Mouse (Mus musculus): ENCODE results near the gene Tmem126a.

The Tmem126a gene

DNA sequence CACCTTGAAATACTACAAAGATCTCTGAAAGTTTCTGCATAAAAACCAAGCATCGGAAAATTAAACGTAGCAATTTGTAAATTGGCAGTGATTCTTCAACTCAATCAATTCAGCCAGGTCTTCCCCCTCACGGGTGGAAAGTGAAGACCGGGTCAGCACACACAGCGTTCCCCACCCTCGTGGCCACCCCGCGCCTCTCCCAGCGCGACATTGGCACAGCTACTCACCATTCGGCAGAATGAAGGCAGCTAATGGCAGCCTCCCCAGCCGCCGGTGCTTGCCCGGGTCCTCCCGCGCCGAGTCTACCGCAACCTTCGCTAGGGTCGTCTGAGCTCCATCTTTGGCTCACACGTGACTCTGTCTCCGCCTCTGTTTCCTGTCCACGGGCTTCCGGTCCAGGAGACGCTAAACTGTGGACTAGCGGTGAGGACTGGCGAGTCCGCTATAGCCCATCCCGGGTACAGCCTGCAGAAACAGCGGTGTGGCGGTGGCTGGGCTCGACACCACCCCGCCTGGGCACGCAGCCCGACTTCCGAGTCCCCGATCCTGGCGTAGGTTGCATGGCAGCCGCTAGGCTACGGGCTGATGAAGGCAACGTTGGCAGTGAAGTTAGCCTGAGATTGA lies at the start of gene Tmem126a:
Gene Tmem126a (minus strand): TSS at position 385 of the 624 bp plus-strand sequence.
- peak; percentile 99 for DNase-seq

- no peak for DNase-seq
Observed at GRCm38 (mm10) chr7:90482607-90483006, 25.6 kb upstream of the Tmem126a start.

GRCm38 (mm10) chr7:90476313-90477245 lies 19.6 kb upstream of the Tmem126a start, which contains the start of gene Dlg2:
Gene Dlg2 (plus strand): TSS chr7:90476672.
- no peak for DNase-seq

DNA sequence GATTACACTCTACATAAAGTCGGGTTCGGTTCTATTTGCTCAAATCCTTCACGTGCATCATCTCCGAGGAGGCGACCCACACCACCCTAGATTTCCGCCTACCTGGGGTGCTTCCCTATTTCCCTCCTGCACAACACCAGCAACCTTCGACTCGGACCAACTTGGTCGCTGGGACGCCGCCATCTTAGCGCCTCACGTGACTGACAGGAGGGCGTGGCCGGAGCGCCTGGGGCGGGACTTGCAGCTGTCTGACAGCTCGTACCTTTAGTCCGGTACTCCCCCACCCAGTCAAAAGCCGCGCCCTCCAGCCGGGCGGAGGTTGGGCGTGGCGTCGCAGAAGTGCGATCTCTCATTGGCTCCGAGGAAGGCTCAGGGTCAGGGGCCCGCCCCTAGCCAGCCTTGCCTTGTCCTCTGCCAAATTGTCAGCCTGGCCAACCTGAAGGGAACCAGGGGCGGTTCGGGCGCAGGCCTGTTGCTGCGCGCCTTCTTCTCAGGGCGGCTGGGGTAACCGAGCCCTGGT lies 18.8 kb upstream of the Tmem126a start, which contains the start of gene Tmem126b:
Gene Tmem126b (minus strand): TSS at position 209 of the 520 bp plus-strand sequence.
- peak; percentile 100 for DNase-seq

DNA sequence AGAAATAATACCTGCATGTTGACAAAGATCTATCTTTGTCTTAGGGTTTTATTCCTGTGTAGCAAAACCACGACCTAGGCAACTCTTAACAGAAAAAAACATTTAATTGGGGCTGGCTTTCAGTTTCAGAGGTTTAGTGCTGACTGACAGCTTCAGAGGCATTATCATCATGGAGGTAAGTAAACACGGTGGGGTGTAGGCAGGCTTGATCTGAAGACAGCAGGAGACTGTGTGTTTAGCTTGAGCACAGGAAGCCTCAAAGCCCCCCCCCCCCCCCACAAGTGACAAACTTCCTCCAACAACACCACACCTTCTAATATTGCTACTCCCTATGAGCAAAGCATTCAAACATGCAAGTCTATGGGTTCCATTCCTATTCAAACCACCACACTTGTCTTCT lies 16.5 kb upstream of the Tmem126a start:
- DNase-seq = no peak

- DNase-seq = peak; percentile 65
Observed at GRCm38 (mm10) chr7:90461441-90461840, 4.4 kb upstream of the Tmem126a start.

- peak; percentile 95 for DNase-seq
Observed at GRCm38 (mm10) chr7:90460930-90461329, 3.9 kb upstream of the Tmem126a start.

GRCm38 (mm10) chr7:90460330-90460729 lies 3.3 kb upstream of the Tmem126a start:
- DNase-seq = peak; percentile 89

- DNase-seq = peak; percentile 89
Observed at GRCm38 (mm10) chr7:90457517-90457916, 488 bp upstream of the Tmem126a start.

DNA sequence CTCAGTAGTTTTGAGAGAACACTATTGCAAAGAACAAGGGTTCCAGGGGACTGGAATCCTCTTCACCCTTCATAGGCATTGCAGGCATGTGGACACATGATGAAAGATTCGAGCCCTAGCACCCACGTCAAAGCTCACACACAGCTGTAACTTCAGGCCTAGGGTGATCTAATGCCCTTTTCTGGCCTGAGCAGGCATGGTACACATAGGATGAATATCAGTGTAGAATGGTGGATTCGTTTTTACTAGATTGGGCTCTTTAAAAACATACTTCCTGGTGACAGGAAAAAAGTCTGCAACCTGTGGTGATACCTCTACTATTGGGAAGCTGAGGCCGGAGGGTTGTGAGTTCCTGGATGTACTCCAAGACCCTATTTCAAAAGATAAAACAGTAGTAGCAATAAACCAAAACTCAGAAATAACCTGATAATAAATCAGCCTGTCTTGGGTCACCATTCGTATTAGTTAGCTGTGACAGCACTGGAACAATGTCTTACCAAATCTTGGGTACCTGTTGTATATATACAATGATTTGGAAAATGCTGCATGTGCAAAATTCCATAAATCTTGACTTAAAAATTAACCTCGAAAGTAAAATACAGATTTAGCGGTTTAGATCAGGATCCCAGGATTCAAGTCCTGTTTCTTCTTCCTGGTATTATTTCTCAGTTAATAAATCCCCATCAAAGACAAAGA lies 732 bp downstream of the Tmem126a start:
- peak; percentile 77 for DNase-seq

- DNase-seq = peak; percentile 84
Observed at GRCm38 (mm10) chr7:90444206-90444605, 12.8 kb downstream of the Tmem126a start.

DNA sequence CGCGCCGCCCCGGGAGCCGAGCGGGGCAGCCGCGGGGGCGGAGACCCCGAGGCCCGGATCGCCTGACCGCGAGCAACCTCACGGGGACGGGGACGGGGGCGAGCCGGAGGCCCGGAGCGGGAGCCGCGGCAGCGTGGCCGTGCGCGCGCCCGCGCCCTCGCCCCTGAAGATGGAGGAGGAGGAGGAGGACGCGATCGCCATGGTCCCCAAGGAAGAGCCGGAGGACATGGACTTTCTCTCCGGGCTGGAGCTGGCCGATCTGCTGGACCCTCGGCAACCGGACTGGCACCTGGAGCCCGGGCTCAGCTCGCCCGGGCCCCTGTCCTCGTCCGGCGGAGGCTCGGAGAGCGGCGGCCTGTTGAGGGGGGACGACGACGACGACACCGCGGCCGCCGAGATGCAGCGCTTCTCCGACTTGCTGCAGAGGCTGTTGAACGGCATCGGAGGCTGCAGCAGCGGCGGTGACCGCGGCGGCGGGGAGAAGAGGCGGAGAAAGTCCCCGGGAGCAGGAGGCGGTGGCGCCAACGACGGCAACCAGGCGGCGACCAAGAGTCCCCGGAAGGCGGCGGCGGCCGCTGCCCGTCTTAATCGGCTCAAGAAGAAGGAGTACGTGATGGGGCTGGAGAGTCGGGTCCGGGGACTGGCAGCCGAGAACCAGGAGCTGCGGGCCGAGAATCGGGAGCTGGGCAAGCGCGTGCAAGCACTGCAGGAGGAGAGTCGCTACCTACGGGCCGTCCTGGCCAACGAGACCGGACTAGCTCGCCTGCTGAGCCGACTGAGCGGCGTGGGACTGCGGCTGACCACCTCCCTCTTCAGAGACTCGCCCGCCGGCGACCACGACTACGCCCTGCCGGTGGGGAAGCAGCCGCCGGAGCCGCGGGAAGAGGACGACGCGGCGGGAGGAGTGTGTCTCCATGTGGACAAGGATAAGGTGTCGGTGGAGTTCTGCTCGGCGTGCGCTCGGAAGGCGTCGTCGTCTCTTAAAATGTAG lies 13.6 kb downstream of the Tmem126a start:
- peak; percentile 98 for DNase-seq

DNA sequence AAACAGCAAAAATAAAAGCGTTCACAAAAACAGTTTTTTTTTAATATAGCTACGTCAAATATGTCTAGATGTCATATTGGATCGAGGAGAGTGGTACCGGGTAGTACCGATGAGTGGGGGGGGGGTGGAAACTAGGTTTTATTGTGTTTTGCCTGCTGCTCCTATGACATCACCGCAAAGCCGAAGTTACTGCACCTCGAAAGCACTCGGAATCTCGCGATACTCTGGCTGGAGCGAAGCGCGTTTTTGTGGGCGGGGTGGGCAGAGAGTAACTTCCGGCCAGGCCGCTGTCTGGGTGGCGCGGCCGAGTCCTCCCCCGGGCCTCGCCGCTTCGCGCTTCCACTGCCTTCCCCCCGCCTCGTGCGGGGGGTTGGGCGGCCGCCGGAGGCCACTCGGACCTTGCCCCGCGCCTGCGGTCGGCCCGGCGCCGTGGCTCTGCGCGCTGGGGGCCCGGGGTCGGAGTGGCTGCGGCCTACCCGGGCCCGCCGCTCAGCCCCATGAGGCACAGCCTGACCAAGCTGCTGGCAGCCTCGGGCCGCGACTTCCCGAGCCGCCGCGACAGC lies 14.4 kb downstream of the Tmem126a start, which contains the start of gene Crebzf:
Gene Crebzf (plus strand): TSS at position 212 of the 563 bp plus-strand sequence.
- peak; percentile 100 for DNase-seq

DNA sequence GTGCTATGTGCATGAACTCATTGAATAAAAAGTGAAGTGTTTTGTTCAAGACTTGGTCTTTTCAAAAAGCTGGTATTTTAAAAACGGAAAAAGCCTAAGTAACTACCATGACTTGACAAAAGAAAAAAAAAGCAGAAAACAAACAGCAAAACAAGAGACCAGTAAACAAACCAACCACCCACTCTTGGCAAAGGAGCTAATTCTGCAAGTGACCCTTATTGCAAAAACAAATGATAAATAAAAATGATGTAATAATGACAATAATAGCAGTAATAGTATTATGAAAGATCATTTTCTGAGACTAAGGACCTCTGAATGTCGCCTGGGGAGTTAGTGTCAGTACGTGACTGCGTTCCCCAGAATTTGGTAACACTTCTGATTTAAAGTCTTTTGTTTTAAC lies 15.0 kb downstream of the Tmem126a start:
- DNase-seq = no peak

GRCm38 (mm10) chr7:90440044-90440443 lies 17.0 kb downstream of the Tmem126a start:
- DNase-seq = no peak

DNA sequence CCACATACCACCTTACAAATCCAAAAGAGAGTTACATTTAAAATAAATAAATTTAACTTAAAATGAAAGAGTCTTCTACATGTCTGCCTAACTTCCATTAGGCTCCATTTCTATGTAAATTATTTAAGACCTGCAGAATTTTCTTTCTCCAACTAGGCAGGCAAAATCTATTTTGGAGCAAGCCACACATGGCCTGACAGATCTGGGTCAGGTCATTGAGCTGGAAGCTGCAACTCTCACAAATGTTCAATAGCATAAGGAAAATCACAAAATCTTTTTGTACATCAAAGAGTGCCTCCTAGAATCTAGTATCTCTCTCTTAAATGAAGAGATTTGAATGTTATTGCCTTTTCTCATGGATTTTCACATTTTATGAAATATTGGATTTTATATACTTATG lies 24.8 kb downstream of the Tmem126a start:
- no peak for DNase-seq

DNA sequence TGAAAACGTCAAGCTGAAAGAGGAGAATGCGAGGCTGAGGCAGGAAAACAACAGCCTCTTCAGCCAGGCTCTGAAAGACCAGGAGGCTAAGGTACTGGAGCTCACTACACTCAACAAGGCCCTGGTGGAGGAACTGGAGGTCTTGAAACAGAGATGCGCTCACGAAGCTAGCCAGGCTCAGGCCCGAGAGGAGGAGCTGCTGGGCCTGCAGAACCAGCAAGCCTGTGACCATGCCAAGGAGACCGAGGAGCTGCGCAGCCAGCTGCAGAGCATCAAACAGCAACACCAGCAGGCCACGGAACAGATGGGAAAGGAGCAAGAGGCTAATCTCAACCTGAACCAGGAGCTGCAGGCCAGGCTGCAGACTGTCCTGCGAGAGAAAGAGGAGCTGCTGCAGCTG lies 30.0 kb downstream of the Tmem126a start:
- peak; percentile 95 for DNase-seq

DNA sequence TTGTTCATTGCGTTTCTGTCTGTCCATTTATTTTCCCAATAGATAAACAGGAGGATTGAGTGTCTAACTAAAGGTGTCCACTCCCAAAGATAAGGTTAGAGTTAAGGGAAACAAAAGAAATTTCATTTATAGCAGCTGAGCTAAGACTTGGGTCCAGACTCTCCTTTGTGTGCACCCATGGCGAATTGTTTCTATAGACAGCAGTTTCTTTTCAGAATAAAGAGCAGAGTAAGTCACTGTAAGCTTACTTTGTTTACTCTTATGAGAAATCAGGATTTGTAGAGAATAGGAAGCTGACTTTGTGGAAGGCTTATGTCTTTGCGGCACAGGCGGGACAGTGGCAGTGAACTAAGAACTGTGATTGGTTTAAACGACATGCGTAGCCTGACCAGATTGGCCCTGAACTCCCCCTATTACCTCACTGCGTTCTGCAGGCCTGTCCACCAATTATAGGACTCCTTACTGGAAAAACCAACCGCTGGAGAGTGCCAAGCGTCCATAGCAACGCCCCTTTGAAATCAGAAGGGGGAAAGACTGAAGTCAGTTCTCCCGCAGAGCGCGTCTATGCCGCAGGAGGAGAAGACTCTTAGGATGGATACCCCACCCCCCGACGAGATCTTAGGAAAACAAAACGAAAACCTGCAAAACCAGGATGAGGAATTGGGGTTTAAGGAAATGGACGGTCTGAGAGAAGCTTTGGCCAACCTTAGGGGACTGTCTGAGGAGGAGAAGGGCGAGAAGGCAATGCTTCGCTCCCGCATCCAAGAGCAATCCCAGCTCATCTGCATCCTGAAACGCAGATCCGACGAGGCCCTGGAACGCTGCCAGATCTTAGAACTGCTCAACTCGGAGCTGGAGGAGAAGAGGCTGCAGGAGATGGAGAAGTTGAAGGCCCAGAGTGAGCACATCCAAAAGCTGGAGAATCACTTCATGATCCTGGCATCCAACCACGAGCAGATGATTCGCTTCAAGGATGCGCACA lies 30.7 kb downstream of the Tmem126a start, which contains the start of gene Ccdc89:
Gene Ccdc89 (plus strand): TSS at position 558 of the 982 bp plus-strand sequence.
- DNase-seq = peak; percentile 99

DNA sequence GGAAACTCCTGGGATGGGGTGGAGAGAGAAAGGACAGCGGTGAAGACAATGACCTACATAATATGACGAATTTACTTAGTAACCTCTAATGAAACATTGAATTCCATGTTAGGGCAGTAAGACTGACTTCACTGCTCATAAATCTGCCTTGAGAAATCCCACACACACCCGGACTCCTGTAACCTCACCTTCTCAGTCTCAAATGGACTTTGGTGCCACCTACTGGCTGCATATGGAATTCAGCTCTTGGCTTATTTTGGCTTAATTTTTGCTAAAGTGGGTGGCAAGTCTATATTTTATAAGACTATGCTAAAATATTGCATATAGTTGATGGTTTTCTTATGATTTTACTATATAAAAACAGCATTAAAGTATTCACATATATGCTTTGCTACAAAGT lies 47.1 kb downstream of the Tmem126a start:
- DNase-seq = no peak
